Mouse (Mus musculus) embryonic facial prominence, embryonic 10.5 days (tissue): ENCODE data around the gene Wbp2nl. TPM values are rescaled to one million over a fixed set of nuclear protein-coding genes. Genes with fewer than 3 reads are reported as not detected.
A peak's percentile ranks its signal among the peaks of the same experiment; 100 is the strongest.

Source experiments
- DNase-seq: peaks from one replicate; pipeline ENCODE4 v3.0.0-alpha.2; 2017; ENCODE audit warnings: low spot score
- H3K27ac ChIP-seq: fragments of 300-500 bp; sonication (generic); replicated peaks from 2 replicates; pipeline ENCODE4 v1.5.1; 2016; ENCODE audit warnings: mild to moderate bottlenecking
- H3K27me3 ChIP-seq: fragments of 300-500 bp; sonication (generic); replicated peaks from 2 replicates; pipeline ENCODE4 v1.6.1; 2016; ENCODE audit warnings: low read depth, mild to moderate bottlenecking; ENCODE audit not compliant: poor library complexity, severe bottlenecking
- H3K36me3 ChIP-seq: fragments of 300-500 bp; sonication (generic); replicated peaks from 2 replicates; pipeline ENCODE4 v1.6.1; 2016; ENCODE audit warnings: mild to moderate bottlenecking, moderate library complexity
- H3K4me1 ChIP-seq: fragments of 300-500 bp; sonication (generic); 2 replicates; pipeline ENCODE4 v1.6.1; 2016
- H3K4me3 ChIP-seq: fragments of 300-500 bp; sonication (generic); 2 replicates; pipeline ENCODE4 v1.5.1; 2016; ENCODE audit warnings: mild to moderate bottlenecking, moderate library complexity
- H3K9me3 ChIP-seq: fragments of 300-500 bp; sonication (generic); 2 replicates; pipeline ENCODE4 v1.6.1; 2016; ENCODE audit warnings: mild to moderate bottlenecking
- WGBS: fragments of 180-500 bp; shearing (Covaris S2); methylation state at CpG from one replicate; pipeline ENCODE4 v1.1.7; 2016; 5-methylcytosine and 5-hydroxymethylcytosine counted together
- polyA plus RNA-seq: library from polyadenylated mRNA; unstranded; fragments of >200 nt; fragmentation: Nextera tagmentation; extraction: Ambion mirVana; gene quantifications from 2 replicates; pipeline ENCODE4 v1.2.1, GENCODE M21; 2016

The Wbp2nl gene
- polyA plus RNA-seq, 1 experiment from 2014 or later: 0.14 TPM

GRCm38 (mm10) chr15:82274927-82275901 is 23.5 kb upstream of the Wbp2nl start:
- under 1% methylated on average over 86 of the region's 86 CpGs for WGBS
- Histone ChIP-seq H3K9me3 (no peaks in the 10 kb centered on the region), H3K4me3 (peak overlapping the region; percentile 83), H3K27ac (peak overlapping the region; percentile 89), H3K36me3 (peaks cover 33% of the 10 kb centered on the region), H3K27me3 (peaks cover 48% of the 10 kb centered on the region), H3K4me1 (peaks cover 33% of the 10 kb centered on the region)
- DNase-seq: peak; percentile 79

GRCm38 (mm10) chr15:82277591-82277990 is 21.2 kb upstream of the Wbp2nl start:
- 88% methylated on average over 5 of the region's 5 CpGs for WGBS

GRCm38 (mm10) chr15:82280638-82281037 is 18.1 kb upstream of the Wbp2nl start:
- H3K36me3 ChIP-seq: peaks cover 86% of the 10 kb centered on the region
- H3K4me1 ChIP-seq: peaks cover 21% of the 10 kb centered on the region
- 0 out of 2 replicates have a peak, but pooled peaks cover 5% of the 10 kb centered on the region for H3K27me3 ChIP-seq
- no peak for DNase-seq
- H3K4me3 ChIP-seq: no peak overlapping the region
- 89% methylated on average over 4 of the region's 4 CpGs for WGBS
- H3K9me3 ChIP-seq: no peaks in the 10 kb centered on the region
- H3K27ac ChIP-seq: no peak overlapping the region

More at GRCm38 (mm10) chr15:82277591-82277990, 21.2 kb upstream of the Wbp2nl start:
- H3K27ac ChIP-seq: no peak overlapping the region
- H3K4me3 ChIP-seq: no peak overlapping the region
- H3K9me3 ChIP-seq: no peaks in the 10 kb centered on the region
- peaks cover 34% of the 10 kb centered on the region for H3K27me3 ChIP-seq
- peaks cover 55% of the 10 kb centered on the region for H3K36me3 ChIP-seq
- DNase-seq: no peak
- H3K4me1 ChIP-seq: peaks cover 33% of the 10 kb centered on the region

GRCm38 (mm10) chr15:82286157-82286556 is 12.6 kb upstream of the Wbp2nl start:
- H3K27me3 ChIP-seq: no peaks in the 10 kb centered on the region
- no peaks in the 10 kb centered on the region for H3K9me3 ChIP-seq
- WGBS: 68% methylated on average over 12 of the region's 12 CpGs
- H3K36me3 ChIP-seq: peaks cover 100% of the 10 kb centered on the region
- H3K4me1 ChIP-seq: no peaks in the 10 kb centered on the region
- no peak overlapping the region for H3K27ac ChIP-seq
- no peak for DNase-seq
- H3K4me3 ChIP-seq: no peak overlapping the region

- no peak overlapping the region for H3K4me3 ChIP-seq
- H3K4me1 ChIP-seq: peaks cover 19% of the 10 kb centered on the region
- no peaks in the 10 kb centered on the region for H3K27me3 ChIP-seq
- H3K9me3 ChIP-seq: no peaks in the 10 kb centered on the region
- no peak overlapping the region for H3K27ac ChIP-seq
- WGBS: 90% methylated on average over 7 of the region's 7 CpGs
- peaks cover 66% of the 10 kb centered on the region for H3K36me3 ChIP-seq
- no peak for DNase-seq
Observed at GRCm38 (mm10) chr15:82290252-82290651, 8.5 kb upstream of the Wbp2nl start.

GRCm38 (mm10) chr15:82292851-82293250 is 5.9 kb upstream of the Wbp2nl start:
- Histone ChIP-seq H3K27me3 (no peaks in the 10 kb centered on the region), H3K4me1 (peaks cover 19% of the 10 kb centered on the region), H3K36me3 (peaks cover 40% of the 10 kb centered on the region), H3K9me3 (no peaks in the 10 kb centered on the region), H3K4me3 (peak overlapping the region; percentile 27; the same call in 1 of the 2 replicates), H3K27ac (no peak overlapping the region)
- no peak for DNase-seq
- 28% methylated on average over 5 of the region's 5 CpGs for WGBS

GRCm38 (mm10) chr15:82293271-82293711 is 5.5 kb upstream of the Wbp2nl start:
- 20% methylated on average over 7 of the region's 7 CpGs for WGBS
- no peaks in the 10 kb centered on the region for H3K9me3 ChIP-seq
- peak; percentile 54 for DNase-seq

GRCm38 (mm10) chr15:82294059-82294458 is 4.7 kb upstream of the Wbp2nl start:
- H3K36me3 ChIP-seq: peaks cover 28% of the 10 kb centered on the region
- peaks cover 4% of the 10 kb centered on the region; the same call in 1 of the 2 replicates for H3K9me3 ChIP-seq
- no peak overlapping the region for H3K4me3 ChIP-seq
- peaks cover 19% of the 10 kb centered on the region for H3K4me1 ChIP-seq
- DNase-seq: peak; percentile 31
- WGBS: 57% methylated on average over 8 of the region's 8 CpGs
- peaks cover 4% of the 10 kb centered on the region for H3K27me3 ChIP-seq
- H3K27ac ChIP-seq: no peak overlapping the region

More at GRCm38 (mm10) chr15:82293271-82293711, 5.5 kb upstream of the Wbp2nl start:
- peaks cover 19% of the 10 kb centered on the region for H3K4me1 ChIP-seq
- no peaks in the 10 kb centered on the region for H3K27me3 ChIP-seq
- H3K36me3 ChIP-seq: peaks cover 36% of the 10 kb centered on the region
- peak overlapping the region; percentile 27; the same call in 1 of the 2 replicates for H3K4me3 ChIP-seq
- no peak overlapping the region for H3K27ac ChIP-seq

- Histone ChIP-seq H3K4me3 (no peak overlapping the region), H3K27ac (no peak overlapping the region), H3K4me1 (no peaks in the 10 kb centered on the region), H3K9me3 (no peaks in the 10 kb centered on the region), H3K27me3 (no peaks in the 10 kb centered on the region), H3K36me3 (no peaks in the 10 kb centered on the region)
- DNase-seq: no peak
- WGBS: 72% methylated on average over 3 of the region's 3 CpGs
Observed at GRCm38 (mm10) chr15:82307107-82307506, 8.4 kb downstream of the Wbp2nl start.

GRCm38 (mm10) chr15:82308416-82308815 is 9.7 kb downstream of the Wbp2nl start:
- 82% methylated on average over 3 of the region's 3 CpGs for WGBS
- Histone ChIP-seq H3K27ac (no peak overlapping the region), H3K4me3 (no peak overlapping the region), H3K36me3 (no peaks in the 10 kb centered on the region), H3K9me3 (no peaks in the 10 kb centered on the region), H3K4me1 (no peaks in the 10 kb centered on the region), H3K27me3 (no peaks in the 10 kb centered on the region)
- DNase-seq: no peak

GRCm38 (mm10) chr15:82317839-82318238 is 19.1 kb downstream of the Wbp2nl start:
- Histone ChIP-seq H3K27me3 (0 out of 2 replicates have a peak, but pooled peaks cover under 1% of the 10 kb centered on the region), H3K9me3 (no peaks in the 10 kb centered on the region), H3K4me3 (no peak overlapping the region), H3K36me3 (no peaks in the 10 kb centered on the region), H3K27ac (no peak overlapping the region), H3K4me1 (no peaks in the 10 kb centered on the region)
- no peak for DNase-seq
- WGBS: 84% methylated on average over 6 of the region's 6 CpGs

- 81% methylated on average over 1 of the region's 1 CpGs for WGBS
Observed at GRCm38 (mm10) chr15:82319613-82320012, 20.9 kb downstream of the Wbp2nl start.

More at GRCm38 (mm10) chr15:82319613-82320012, 20.9 kb downstream of the Wbp2nl start:
- H3K27me3 ChIP-seq: 0 out of 2 replicates have a peak, but pooled peaks cover 4% of the 10 kb centered on the region
- H3K9me3 ChIP-seq: no peaks in the 10 kb centered on the region
- peaks cover 6% of the 10 kb centered on the region for H3K4me1 ChIP-seq
- H3K27ac ChIP-seq: no peak overlapping the region
- no peak overlapping the region for H3K4me3 ChIP-seq
- H3K36me3 ChIP-seq: no peaks in the 10 kb centered on the region
- no peak for DNase-seq
